Comparison of ENCODE assay signal across 9 mouse cellular contexts in genomic region chr15:78770983-78771355, GRCm38 (mm10). TPM values are rescaled to one million over a fixed set of nuclear protein-coding genes. Genes with fewer than 3 reads are reported as not detected.
DNase-seq lines count a peak whose midpoint lies in the region; ATAC-seq and TF ChIP-seq lines count a peak whose summit lies in the region.
"Had no signal": no experiment of that assay in that cellular context is flagged by ENCODE, and none has a peak within 500 bp of the region (broad histone marks: within the 10 kb centered on the region; RNA-seq: fewer than 3 reads in every experiment).

No protein-coding gene starts in this region.

- H3K9ac ChIP-seq in heart, embryonic 14.5 days (ENCODE audit: low read length): peak overlapping the region; percentile 5; the same call in 1 of the 2 replicates
- peak overlapping the region; percentile 37; the same call in 1 of the 2 replicates for H3K9ac ChIP-seq in forebrain, postnatal 0 days
- H3K9ac ChIP-seq in midbrain, embryonic 13.5 days (replicated peaks): peak overlapping the region; percentile 64

- peaks cover 15% of the 10 kb centered on the region for H3K36me3 ChIP-seq in heart, embryonic 14.5 days (ENCODE audit: control insufficient read depth, insufficient read depth, low read length)
- no peaks in the 10 kb centered on the region for H3K36me3 ChIP-seq in forebrain, postnatal 0 days (ENCODE audit: insufficient read depth)
- H3K36me3 ChIP-seq in midbrain, embryonic 13.5 days: peaks cover 19% of the 10 kb centered on the region
- H3K36me3 ChIP-seq: G1E had no signal

- peak overlapping the region; percentile 57 for H3K4me2 ChIP-seq in heart, embryonic 14.5 days (ENCODE audit: low read length)
- peak overlapping the region; percentile 39 for H3K4me2 ChIP-seq in forebrain, postnatal 0 days (ENCODE audit: low read depth)
- peak overlapping the region; percentile 60 for H3K4me2 ChIP-seq in midbrain, embryonic 13.5 days (replicated peaks)

- 0 out of 2 replicates have a peak, but pooled peaks cover 3% of the 10 kb centered on the region for H3K9me3 ChIP-seq in heart, embryonic 14.5 days (ENCODE audit: control insufficient read depth, low read length)
- no peaks in the 10 kb centered on the region for H3K9me3 ChIP-seq in forebrain, postnatal 0 days (ENCODE audit: low read length)
- no peaks in the 10 kb centered on the region for H3K9me3 ChIP-seq in midbrain, embryonic 13.5 days

- DNase-seq in heart, postnatal 10 days: no peak
- DNase-seq in R1 (ENCODE audit: low read depth, low spot score): peak; percentile 34
- DNase-seq in forebrain, postnatal 0 days: peak; percentile 73
- DNase-seq in frontal cortex, postnatal 14 days (ENCODE audit: low spot score in 2 of 2): no peak
- DNase-seq in adrenal gland, postnatal 10 days: no peak
- DNase-seq in c-Kit-positive CD71-positive TER-119-positive erythroid progenitor cells, embryonic 14.5 days (ENCODE audit: low spot score): no peak

- peaks cover 3 to 8% of the 10 kb centered on the region in 2 experiments; a peak in 3 of 4 replicates for H3K4me1 ChIP-seq in heart, embryonic 14.5 days (ENCODE audit: control insufficient read depth in 2 of 2, insufficient read depth in 2 of 2, low read length in 2 of 2)
- H3K4me1 ChIP-seq in forebrain, postnatal 0 days (ENCODE audit: insufficient read depth): peaks cover 16% of the 10 kb centered on the region
- peaks cover 63% of the 10 kb centered on the region for H3K4me1 ChIP-seq in midbrain, embryonic 13.5 days (replicated peaks)

- no peak for TF ChIP-seq CTCF in forebrain, postnatal 0 days (IDR thresholded peaks at IDR 0.05; ENCODE audit: low read depth)

- no peak for ATAC-seq in heart, embryonic 14.5 days (ENCODE audit: insufficient number of reproducible peaks, insufficient read depth, low FRiP score, low read depth)
- peak; percentile 78 for ATAC-seq in forebrain, postnatal 0 days
- peak; percentile 75 for ATAC-seq in midbrain, embryonic 13.5 days

- intact Hi-C loops in heart, postnatal 10 days (cut with DNase I): no loop called here

- no peaks in the 10 kb centered on the region for H3K27me3 ChIP-seq in heart, embryonic 14.5 days (ENCODE audit: control insufficient read depth, insufficient read depth, low read length)
- H3K27me3 ChIP-seq in forebrain, postnatal 0 days (ENCODE audit: insufficient read depth, low read length): no peaks in the 10 kb centered on the region
- no peaks in the 10 kb centered on the region for H3K27me3 ChIP-seq in midbrain, embryonic 13.5 days

- peak overlapping the region in 1 of 2 experiments; percentile 31; a peak in 2 of 4 replicates for H3K27ac ChIP-seq in heart, embryonic 14.5 days (replicated peaks in 1 of 2; ENCODE audit: control insufficient read depth in 1 of 2, insufficient read depth in 1 of 2, low read depth in 2 of 2, low read length in 2 of 2)
- H3K27ac ChIP-seq in forebrain, postnatal 0 days (ENCODE audit: low read depth, low read length): peak overlapping the region; percentile 86
- peak overlapping the region; percentile 97 for H3K27ac ChIP-seq in midbrain, embryonic 13.5 days

- H3K4me3 ChIP-seq in heart, embryonic 14.5 days (ENCODE audit: control insufficient read depth in 1 of 2, insufficient read depth in 1 of 2, low read depth in 1 of 2, low read length in 2 of 2): peak overlapping the region; percentile 15 to 16; a peak in 2 of 4 replicates
- H3K4me3 ChIP-seq in forebrain, postnatal 0 days (ENCODE audit: low read depth, low read length): no peak overlapping the region
- H3K4me3 ChIP-seq in midbrain, embryonic 13.5 days (replicated peaks): peak overlapping the region; percentile 43

- WGBS in heart, embryonic 14.5 days: 67% methylated on average over 5 of the region's 5 CpGs
- WGBS in forebrain, postnatal 0 days: 7% methylated on average over 5 of the region's 5 CpGs
- 3% methylated on average over 5 of the region's 5 CpGs for WGBS in midbrain, embryonic 13.5 days

RNA-seq across cellular contexts. Expression of gene Mfng, which starts 2.3 kb away (rescaled TPM):
- 8.2 and 8.3 TPM in 2 replicates for polyA plus RNA-seq in heart, embryonic 14.5 days (2014; fragmentation: Nextera tagmentation; extraction: Ambion mirVana)
- 10 to 100 TPM; 19.3 to 24.0 TPM for total RNA-seq in heart, postnatal 10 days (2021)
- 6.4 and 11.4 TPM in 2 replicates for total RNA-seq in forebrain, postnatal 0 days (2014; rRNA removed)
- 16.0 and 16.8 TPM in 2 replicates for polyA plus RNA-seq in forebrain, postnatal 0 days (2015; fragmentation: Nextera tagmentation; extraction: Ambion mirVana)
- 83.0 and 93.7 TPM in 2 replicates for polyA plus RNA-seq in midbrain, embryonic 13.5 days (2015; fragmentation: Nextera tagmentation; extraction: Ambion mirVana)
- total RNA-seq in adrenal gland, postnatal 10 days (2021): 10 to 100 TPM; 15.5 to 17.7 TPM
- total RNA-seq: G1E had no signal
- polyA plus RNA-seq: G1E had no signal

RNA-seq across cellular contexts. Expression of gene Card10, which starts 31.9 kb away (rescaled TPM):
- 6.5 and 7.1 TPM in 2 replicates for polyA plus RNA-seq in heart, embryonic 14.5 days (2014; fragmentation: Nextera tagmentation; extraction: Ambion mirVana)
- 10 to 100 TPM; 18.8 to 20.4 TPM for total RNA-seq in heart, postnatal 10 days (2021)
- 0.57 and 0.77 TPM in 2 replicates for total RNA-seq in forebrain, postnatal 0 days (2014; rRNA removed)
- polyA plus RNA-seq in forebrain, postnatal 0 days (2015; fragmentation: Nextera tagmentation; extraction: Ambion mirVana): 1.2 and 1.7 TPM in 2 replicates
- 1.0 and 1.2 TPM in 2 replicates for polyA plus RNA-seq in midbrain, embryonic 13.5 days (2015; fragmentation: Nextera tagmentation; extraction: Ambion mirVana)
- 10 to 100 TPM; 12.0 to 12.4 TPM for total RNA-seq in adrenal gland, postnatal 10 days (2021)
- total RNA-seq: G1E had no signal
- polyA plus RNA-seq: G1E had no signal

RNA-seq across cellular contexts. Expression of gene Elfn2, which starts 52.4 kb away (rescaled TPM):
- not detected in 2 replicates for polyA plus RNA-seq in heart, embryonic 14.5 days (2014; fragmentation: Nextera tagmentation; extraction: Ambion mirVana)
- total RNA-seq in heart, postnatal 10 days (2021): 1 to 10 TPM; 1.2 TPM
- total RNA-seq in forebrain, postnatal 0 days (2014; rRNA removed): 33.9 and 51.6 TPM in 2 replicates
- 8.1 and 10.1 TPM in 2 replicates for polyA plus RNA-seq in forebrain, postnatal 0 days (2015; fragmentation: Nextera tagmentation; extraction: Ambion mirVana)
- 3.0 and 3.3 TPM in 2 replicates for polyA plus RNA-seq in midbrain, embryonic 13.5 days (2015; fragmentation: Nextera tagmentation; extraction: Ambion mirVana)
- 1 to 10 TPM; 2.5 to 2.9 TPM for total RNA-seq in adrenal gland, postnatal 10 days (2021)
- polyA plus RNA-seq: G1E had no signal

Comparison
In these comparisons a context has a peak if more than half of its experiments do, and no peak if none do; other contexts are left out.
1. H3K9ac ChIP-seq: peak in every context shown above with its lines; median percentile 64 in midbrain, embryonic 13.5 days; 37 in forebrain, postnatal 0 days; 5 in heart, embryonic 14.5 days.
2. DNase-seq: peak in R1 (single experiment) and forebrain, postnatal 0 days (single experiment); none in heart, postnatal 10 days (0 of 2), frontal cortex, postnatal 14 days (0 of 2), adrenal gland, postnatal 10 days (single experiment) and c-Kit-positive CD71-positive TER-119-positive erythroid progenitor cells, embryonic 14.5 days (single experiment).
3. Peak in every context shown above with its lines, with median percentiles within 50 percentile points of each other: H3K4me2 ChIP-seq.